Mouse (Mus musculus): ENCODE measurements around the gene Fmnl3. TPM values are rescaled to one million over a fixed set of nuclear protein-coding genes. Genes with fewer than 3 reads are reported as not detected.

The Fmnl3 gene
- total RNA-seq, 2 experiments from 2014 or later = 15.5 to 17.2 TPM

Other genes starting within 250 kb of the Fmnl3 start
- gene Spats2, start 244.6 kb downstream of the Fmnl3 start, total RNA-seq (2021) = 10 to 100 TPM; 10.4 to 10.6 TPM
- gene Kcnh3, start 145.6 kb downstream of the Fmnl3 start, total RNA-seq (2021) = under 1 TPM; 0.60 to 0.67 TPM
- 10 to 100 TPM; 30.6 to 37.2 TPM for gene Mcrs1, start 118.5 kb downstream of the Fmnl3 start, total RNA-seq (2021)
- gene Prpf40b, start 75.4 kb downstream of the Fmnl3 start, total RNA-seq (2021) = 10 to 100 TPM; 46.0 to 50.6 TPM
- gene Fam186b, start 74.6 kb downstream of the Fmnl3 start, total RNA-seq (2021) = 1 to 10 TPM; 1.6 to 2.6 TPM
- 100 to 1,000 TPM; 536 to 790 TPM for gene Tmbim6, start 22.4 kb upstream of the Fmnl3 start, total RNA-seq (2021)
- 10 to 100 TPM; 14.1 to 18.7 TPM for gene Nckap5l, start 87.3 kb upstream of the Fmnl3 start, total RNA-seq (2021)
- gene Bcdin3d, start 104.2 kb upstream of the Fmnl3 start, total RNA-seq (2021) = 1 to 10 TPM; 4.6 to 4.7 TPM
- gene Faim2, start 157.7 kb upstream of the Fmnl3 start, total RNA-seq (2021) = 10 to 100 TPM; 28.9 to 31.6 TPM
- gene Aqp2, start 208.6 kb upstream of the Fmnl3 start, total RNA-seq (2021) = 1 to 10 TPM; 1.4 to 2.5 TPM
- gene Aqp5, start 220.3 kb upstream of the Fmnl3 start, total RNA-seq (2021) = 1 to 10 TPM; 1.2 to 2.1 TPM
- gene Aqp6, start 230.9 kb upstream of the Fmnl3 start, total RNA-seq (2021) = not detected

All from adrenal gland, adult 18-20 months (tissue).